Mouse (Mus musculus) heart, embryonic 12.5 days (tissue): ENCODE results near the gene Gm21987. TPM values are rescaled to one million over a fixed set of nuclear protein-coding genes. Genes with fewer than 3 reads are reported as not detected.

ENCODE experiments used
- ATAC-seq: fragments of 200-750 bp; cut with Nextera tagmentation; 2 replicates; pipeline ENCODE4 v1.8.0; 2017; ENCODE audit warnings: moderate TSS enrichment, moderate library complexity; ENCODE audit not compliant: insufficient number of reproducible peaks, low FRiP score
- H3K27ac ChIP-seq: fragments of 300-500 bp; sonication (generic); 2 replicates; pipeline ENCODE4 v1.5.1; 2016; ENCODE audit warnings: mild to moderate bottlenecking, moderate library complexity; ENCODE audit not compliant: poor library complexity, severe bottlenecking
- H3K27me3 ChIP-seq: fragments of 300-500 bp; sonication (generic); replicated peaks from 2 replicates; pipeline ENCODE4 v1.6.1; 2016; ENCODE audit warnings: mild to moderate bottlenecking, moderate library complexity
- H3K36me3 ChIP-seq: fragments of 300-500 bp; sonication (generic); 2 replicates; pipeline ENCODE4 v1.6.1; 2016; ENCODE audit warnings: mild to moderate bottlenecking, moderate library complexity
- H3K4me1 ChIP-seq: fragments of 300-500 bp; sonication (generic); replicated peaks from 2 replicates; pipeline ENCODE4 v1.6.1; 2016; ENCODE audit warnings: mild to moderate bottlenecking
- H3K4me2 ChIP-seq: fragments of 300-500 bp; sonication (generic); 2 replicates; pipeline ENCODE4 v1.6.1; 2016; ENCODE audit warnings: mild to moderate bottlenecking, moderate library complexity
- H3K4me3 ChIP-seq: fragments of 300-500 bp; sonication (generic); 2 replicates; pipeline ENCODE4 v1.5.1; 2016; ENCODE audit warnings: mild to moderate bottlenecking
- H3K9ac ChIP-seq: fragments of 300-500 bp; sonication (generic); 2 replicates; pipeline ENCODE4 v1.6.1; 2016; ENCODE audit warnings: mild to moderate bottlenecking, moderate library complexity
- H3K9me3 ChIP-seq: fragments of 300-500 bp; sonication (generic); replicated peaks from 2 replicates; pipeline ENCODE4 v1.6.1; 2016; ENCODE audit warnings: mild to moderate bottlenecking, moderate library complexity
- WGBS: fragments of 180-500 bp; shearing (Covaris S2); methylation state at CpG from one replicate; pipeline ENCODE4 v1.1.7; 2016; 5-methylcytosine and 5-hydroxymethylcytosine counted together
- polyA plus RNA-seq: library from polyadenylated mRNA; unstranded; fragments of >200 nt; fragmentation: Nextera tagmentation; extraction: Ambion mirVana; gene quantifications from 2 replicates; pipeline ENCODE4 v1.2.1, GENCODE M21; 2016

The Gm21987 gene
- polyA plus RNA-seq, result 2.5 and 3.8 TPM in 2 replicates

GRCm38 (mm10) chr16:38346529-38347325, at the start of gene Gm21987, which contains the start of gene Cox17:
Gene Gm21987 (plus strand): TSS chr16:38347040.
Gene Cox17 (plus strand): TSS chr16:38346991.
- H3K27me3 ChIP-seq, result no peaks in the 10 kb centered on the region
- H3K9ac ChIP-seq, result peak within 1 kb of the TSS; percentile 79
- no peaks in the 10 kb centered on the region for H3K9me3 ChIP-seq
- H3K4me3 ChIP-seq, result peak within 1 kb of the TSS; percentile 70
- 3% methylated on average over 35 of the region's 35 CpGs for WGBS
- ATAC-seq, result peak; percentile 93
- peaks cover 42% of the 10 kb centered on the region for H3K4me1 ChIP-seq
- peaks cover 20% of the 10 kb centered on the region for H3K36me3 ChIP-seq
- peak within 1 kb of the TSS; percentile 95 for H3K27ac ChIP-seq
- peak within 1 kb of the TSS; percentile 67 for H3K4me2 ChIP-seq

- no peak for ATAC-seq
- no peaks in the 10 kb centered on the region for H3K4me1 ChIP-seq
- no peak overlapping the region for H3K9ac ChIP-seq
- H3K4me3 ChIP-seq, result no peak overlapping the region
- no peaks in the 10 kb centered on the region for H3K9me3 ChIP-seq
- H3K27me3 ChIP-seq, result no peaks in the 10 kb centered on the region
- H3K27ac ChIP-seq, result no peak overlapping the region
- WGBS, result 74% methylated on average over 6 of the region's 6 CpGs
- no peak overlapping the region for H3K4me2 ChIP-seq
- H3K36me3 ChIP-seq, result no peaks in the 10 kb centered on the region
Measured at GRCm38 (mm10) chr16:38298410-38298809, 48.4 kb upstream of the Gm21987 start.

GRCm38 (mm10) chr16:38302367-38302766, 44.5 kb upstream of the Gm21987 start:
- H3K9me3 ChIP-seq, result no peaks in the 10 kb centered on the region
- H3K27me3 ChIP-seq, result 0 out of 2 replicates have a peak, but pooled peaks cover 2% of the 10 kb centered on the region
- WGBS, result 85% methylated on average over 13 of the region's 13 CpGs
- H3K27ac ChIP-seq, result no peak overlapping the region
- H3K9ac ChIP-seq, result no peak overlapping the region
- ATAC-seq, result no peak
- H3K4me3 ChIP-seq, result no peak overlapping the region
- 0 out of 2 replicates have a peak, but pooled peaks cover 5% of the 10 kb centered on the region for H3K4me1 ChIP-seq
- no peak overlapping the region for H3K4me2 ChIP-seq
- no peaks in the 10 kb centered on the region for H3K36me3 ChIP-seq

- 0 out of 2 replicates have a peak, but pooled peaks cover 5% of the 10 kb centered on the region for H3K4me1 ChIP-seq
- ATAC-seq, result no peak
- H3K9me3 ChIP-seq, result no peaks in the 10 kb centered on the region
- H3K27ac ChIP-seq, result no peak overlapping the region
- H3K27me3 ChIP-seq, result 0 out of 2 replicates have a peak, but pooled peaks cover 2% of the 10 kb centered on the region
- no peak overlapping the region for H3K9ac ChIP-seq
- H3K36me3 ChIP-seq, result no peaks in the 10 kb centered on the region
- H3K4me3 ChIP-seq, result no peak overlapping the region
- no peak overlapping the region for H3K4me2 ChIP-seq
- WGBS, result 70% methylated on average over 17 of the region's 17 CpGs
Measured at GRCm38 (mm10) chr16:38304460-38305194, 42.2 kb upstream of the Gm21987 start.

GRCm38 (mm10) chr16:38306571-38307220, 40.1 kb upstream of the Gm21987 start:
- Histone ChIP-seq H3K9me3 (no peaks in the 10 kb centered on the region), H3K27me3 (0 out of 2 replicates have a peak, but pooled peaks cover 6% of the 10 kb centered on the region), H3K4me1 (0 out of 2 replicates have a peak, but pooled peaks cover 5% of the 10 kb centered on the region), H3K4me2 (no peak overlapping the region), H3K9ac (no peak overlapping the region), H3K36me3 (no peaks in the 10 kb centered on the region), H3K27ac (no peak overlapping the region), H3K4me3 (no peak overlapping the region)
- ATAC-seq, result no peak
- 43% methylated on average over 18 of the region's 18 CpGs for WGBS

- Histone ChIP-seq H3K9me3 (no peaks in the 10 kb centered on the region), H3K4me1 (0 out of 2 replicates have a peak, but pooled peaks cover 5% of the 10 kb centered on the region), H3K4me3 (no peak overlapping the region), H3K36me3 (no peaks in the 10 kb centered on the region), H3K4me2 (no peak overlapping the region), H3K27me3 (0 out of 2 replicates have a peak, but pooled peaks cover 6% of the 10 kb centered on the region), H3K9ac (no peak overlapping the region), H3K27ac (no peak overlapping the region)
- no peak for ATAC-seq
- WGBS, result 65% methylated on average over 5 of the region's 5 CpGs
Measured at GRCm38 (mm10) chr16:38307221-38307605, 39.6 kb upstream of the Gm21987 start.

- 0 out of 2 replicates have a peak, but pooled peaks cover 6% of the 10 kb centered on the region for H3K27me3 ChIP-seq
- no peak overlapping the region for H3K4me3 ChIP-seq
- ATAC-seq, result no peak
- no peak overlapping the region for H3K9ac ChIP-seq
- 0 out of 2 replicates have a peak, but pooled peaks cover 5% of the 10 kb centered on the region for H3K4me1 ChIP-seq
- no peaks in the 10 kb centered on the region for H3K9me3 ChIP-seq
- no peak overlapping the region for H3K4me2 ChIP-seq
- 68% methylated on average over 7 of the region's 7 CpGs for WGBS
- H3K27ac ChIP-seq, result no peak overlapping the region
- no peaks in the 10 kb centered on the region for H3K36me3 ChIP-seq
Measured at GRCm38 (mm10) chr16:38307651-38308050, 39.2 kb upstream of the Gm21987 start.

- Histone ChIP-seq H3K9ac (no peak overlapping the region), H3K9me3 (no peaks in the 10 kb centered on the region), H3K4me1 (0 out of 2 replicates have a peak, but pooled peaks cover 5% of the 10 kb centered on the region), H3K36me3 (no peaks in the 10 kb centered on the region), H3K27ac (no peak overlapping the region), H3K27me3 (0 out of 2 replicates have a peak, but pooled peaks cover 6% of the 10 kb centered on the region), H3K4me3 (no peak overlapping the region), H3K4me2 (no peak overlapping the region)
- WGBS, result 87% methylated on average over 11 of the region's 11 CpGs
- no peak for ATAC-seq
Measured at GRCm38 (mm10) chr16:38308195-38308594, 38.6 kb upstream of the Gm21987 start.

GRCm38 (mm10) chr16:38318492-38318891, 28.3 kb upstream of the Gm21987 start:
- Histone ChIP-seq H3K9ac (no peak overlapping the region), H3K36me3 (no peaks in the 10 kb centered on the region), H3K4me2 (no peak overlapping the region), H3K27ac (no peak overlapping the region), H3K27me3 (no peaks in the 10 kb centered on the region), H3K4me1 (no peaks in the 10 kb centered on the region), H3K9me3 (peaks cover 3% of the 10 kb centered on the region; the same call in 1 of the 2 replicates), H3K4me3 (no peak overlapping the region)
- no peak for ATAC-seq
- WGBS, result 72% methylated on average over 9 of the region's 9 CpGs

GRCm38 (mm10) chr16:38319087-38319486, 27.8 kb upstream of the Gm21987 start:
- no peak overlapping the region for H3K27ac ChIP-seq
- no peak overlapping the region for H3K4me3 ChIP-seq
- H3K9me3 ChIP-seq, result peaks cover 3% of the 10 kb centered on the region; the same call in 1 of the 2 replicates
- H3K36me3 ChIP-seq, result no peaks in the 10 kb centered on the region
- no peak overlapping the region for H3K4me2 ChIP-seq
- ATAC-seq, result no peak
- H3K4me1 ChIP-seq, result no peaks in the 10 kb centered on the region
- H3K9ac ChIP-seq, result no peak overlapping the region
- no peaks in the 10 kb centered on the region for H3K27me3 ChIP-seq
- 86% methylated on average over 4 of the region's 4 CpGs for WGBS
